Mouse (Mus musculus) small intestine, adult 2 months (tissue): ENCODE data around the gene Hsf5. TPM values are rescaled to one million over a fixed set of nuclear protein-coding genes. Genes with fewer than 3 reads are reported as not detected.
A peak's percentile ranks its signal among the peaks of the same experiment; 100 is the strongest.

Experiments
- H3K27ac ChIP-seq: fragments of 200-500 bp; 2 replicates; pipeline ENCODE4 v1.5.1; 2012; ENCODE audit warnings: low read depth, low read length, control low read depth, inconsistent platforms; ENCODE audit not compliant: insufficient read depth
- H3K27me3 ChIP-seq: fragments of 200-500 bp; 2 replicates; pipeline ENCODE4 v1.6.1; 2012; ENCODE audit warnings: mild to moderate bottlenecking, moderate library complexity, low read length, inconsistent platforms; ENCODE audit not compliant: control insufficient read depth, insufficient read depth
- H3K36me3 ChIP-seq: fragments of 200-500 bp; 2 replicates; pipeline ENCODE4 v1.6.1; 2012; ENCODE audit warnings: mild to moderate bottlenecking, low read length, control low read depth, inconsistent platforms; ENCODE audit not compliant: control insufficient read depth, insufficient read depth
- H3K4me1 ChIP-seq: fragments of 200-500 bp; 2 replicates; pipeline ENCODE4 v1.6.1; 2012; ENCODE audit warnings: low read length, inconsistent platforms, mixed read lengths; ENCODE audit not compliant: control insufficient read depth, insufficient read depth, insufficient read length
- H3K4me3 ChIP-seq: fragments of 200-500 bp; 2 replicates; pipeline ENCODE4 v1.5.1; 2012; ENCODE audit warnings: low read depth, mild to moderate bottlenecking, control low read depth, inconsistent platforms, low read length, moderate library complexity
- CTCF ChIP-seq: fragments of 200-500 bp; IDR thresholded peaks from 2 replicates; pipeline ENCODE4 v1.5.1; 2012; ENCODE audit warnings: low read depth, mild to moderate bottlenecking, control low read depth, inconsistent platforms, low read length, moderate library complexity, mixed read lengths; ENCODE audit not compliant: insufficient replicate concordance, insufficient read length; ENCODE audit errors: extremely low read depth
- POLR2A ChIP-seq: fragments of 200-500 bp; IDR thresholded peaks from 2 replicates; pipeline ENCODE4 v1.6.1; 2012; ENCODE audit warnings: low read depth, mild to moderate bottlenecking, control low read depth, inconsistent platforms, low read length, moderate library complexity
- WGBS: fragments of 180-500 bp; shearing (Covaris S2); methylation state at CpG from one replicate; pipeline ENCODE4 v1.1.7; 2018; 5-methylcytosine and 5-hydroxymethylcytosine counted together
- polyA plus RNA-seq: library from polyadenylated mRNA; depleted of rRNA; stranded (reverse); fragments of >200 nt; gene quantifications from 2 replicates; pipeline ENCODE4 v1.2.3, GENCODE M21; 2012

Gene Hsf5
- polyA plus RNA-seq, 1 experiment, result 0.34 TPM

DNA sequence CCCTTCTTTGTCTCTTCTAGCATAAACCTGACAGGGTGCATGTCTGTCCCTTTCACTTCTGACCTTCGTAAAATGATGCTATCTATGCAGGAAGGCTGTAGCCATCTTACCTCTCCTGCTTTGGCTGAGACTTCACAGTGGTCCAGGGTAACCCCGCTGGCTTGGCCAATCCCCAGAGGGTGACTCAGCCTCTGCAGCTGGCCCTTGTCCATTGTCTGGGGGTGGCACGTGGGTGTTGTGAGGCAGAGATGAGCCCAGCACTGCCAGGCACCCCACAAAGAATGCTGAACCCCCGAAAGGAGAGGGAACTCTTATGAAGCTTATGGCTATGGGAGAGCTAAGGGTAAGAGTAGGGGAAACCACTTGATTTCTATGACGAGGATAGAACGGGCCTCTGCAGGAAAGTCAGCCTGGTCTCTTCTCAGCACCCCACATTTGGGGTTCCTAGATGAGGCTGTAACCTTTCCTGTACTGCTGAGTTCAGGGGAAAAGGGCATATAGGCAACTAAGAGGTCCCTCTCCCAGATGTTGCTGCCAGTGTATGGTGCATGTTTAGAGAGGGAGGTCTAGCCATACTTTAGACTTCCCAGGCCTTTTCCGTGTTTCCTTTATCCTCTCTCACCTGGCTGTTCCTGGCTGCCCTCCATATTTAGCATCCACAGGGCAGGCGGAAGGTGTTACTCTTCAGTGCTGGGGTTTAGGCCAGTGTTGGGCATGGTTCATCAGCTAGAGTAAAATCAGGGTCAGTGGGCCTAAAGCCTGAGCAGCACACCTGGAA is 34.8 kb upstream of the Hsf5 start:
- no peak overlapping the region for H3K4me3 ChIP-seq
- WGBS, result 71% methylated on average over 8 of the region's 8 CpGs
- peaks cover 4% of the 10 kb centered on the region for H3K27me3 ChIP-seq
- TF ChIP-seq CTCF (no peak), POLR2A (no peak)
- H3K36me3 ChIP-seq, result no peaks in the 10 kb centered on the region
- H3K27ac ChIP-seq, result no peak overlapping the region
- peaks cover 16% of the 10 kb centered on the region for H3K4me1 ChIP-seq

DNA sequence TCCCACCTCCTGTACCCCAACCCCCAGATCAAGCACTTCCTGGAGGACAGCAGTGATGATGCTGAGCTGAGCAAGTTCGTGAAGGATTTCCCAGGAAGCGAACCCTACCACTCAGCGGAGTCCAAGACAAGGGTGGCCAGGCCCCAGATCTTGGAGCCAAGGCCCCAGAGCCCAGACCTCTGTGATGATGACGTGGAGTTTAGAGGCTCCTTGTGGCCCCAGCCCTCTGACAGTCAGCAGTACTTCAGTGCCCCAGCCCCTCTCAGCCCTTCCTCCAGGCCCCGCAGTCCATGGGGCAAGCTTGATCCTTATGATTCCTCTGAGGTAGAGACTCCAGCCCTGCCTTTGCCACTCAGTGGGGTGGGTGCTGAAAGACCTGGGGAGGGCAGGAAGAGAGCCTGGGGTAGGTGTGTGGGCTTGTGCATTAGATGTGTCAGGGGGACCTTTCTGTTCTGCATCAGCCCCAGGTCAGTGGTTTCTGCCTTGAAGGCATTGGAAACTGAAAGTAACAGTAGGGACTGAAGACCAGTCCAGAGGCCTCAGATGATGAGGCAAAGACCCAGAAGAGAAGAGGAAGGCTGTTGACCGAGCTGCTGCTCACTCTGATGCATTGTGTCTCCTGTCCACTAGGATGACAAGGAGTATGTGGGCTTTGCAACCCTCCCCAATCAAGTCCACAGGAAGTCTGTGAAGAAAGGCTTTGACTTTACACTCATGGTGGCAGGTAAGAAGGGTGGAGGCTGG is 33.5 kb upstream of the Hsf5 start:
- Histone ChIP-seq H3K4me3 (no peak overlapping the region), H3K4me1 (peaks cover 8% of the 10 kb centered on the region), H3K27ac (peak overlapping the region; percentile 61), H3K36me3 (no peaks in the 10 kb centered on the region), H3K27me3 (peaks cover 1% of the 10 kb centered on the region)
- TF ChIP-seq POLR2A (no peak), CTCF (no peak)
- 74% methylated on average over 6 of the region's 6 CpGs for WGBS

DNA sequence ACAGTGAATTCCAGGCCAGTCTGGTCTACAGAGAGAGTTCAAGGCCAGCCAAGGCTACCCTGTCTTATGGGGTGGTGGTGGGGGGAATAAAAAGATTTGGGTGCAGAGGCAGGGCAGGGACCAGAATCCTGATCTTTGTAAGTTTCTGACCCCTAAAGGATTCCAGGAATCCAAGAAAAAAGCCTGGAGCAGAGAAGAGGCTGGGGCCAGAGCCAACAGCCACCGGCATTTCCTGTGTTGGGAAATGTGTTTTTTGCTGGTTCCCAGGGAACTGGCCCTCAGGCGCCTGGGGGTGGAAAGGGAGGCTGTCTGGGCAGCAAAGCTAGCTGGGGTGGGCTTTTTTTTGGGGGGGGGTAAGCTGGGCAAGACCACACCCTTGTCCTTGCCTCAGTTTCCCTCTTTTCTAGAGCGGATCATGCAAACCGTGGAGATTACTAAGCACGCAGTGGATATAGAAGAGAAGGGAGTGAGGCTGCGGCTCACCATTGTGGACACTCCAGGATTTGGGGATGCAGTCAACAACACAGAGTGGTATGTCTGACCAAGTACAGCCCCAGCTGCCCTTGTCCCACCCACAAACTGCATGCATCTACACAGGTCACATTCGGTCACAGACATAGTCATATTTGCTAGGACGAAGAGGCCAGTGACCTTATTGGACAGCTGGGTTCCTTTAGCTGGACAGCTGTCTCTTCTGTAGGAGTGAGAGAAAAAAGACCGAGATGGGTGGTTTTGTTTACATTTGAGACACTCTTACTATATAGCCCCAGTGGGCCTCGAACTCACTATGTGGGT is 32.1 kb upstream of the Hsf5 start:
- H3K27ac ChIP-seq, result peak overlapping the region; percentile 61
- H3K27me3 ChIP-seq, result no peaks in the 10 kb centered on the region
- no peaks in the 10 kb centered on the region for H3K36me3 ChIP-seq
- TF ChIP-seq CTCF, result no peak
- TF ChIP-seq POLR2A, result no peak
- WGBS, result 74% methylated on average over 10 of the region's 10 CpGs
- H3K4me3 ChIP-seq, result no peak overlapping the region
- H3K4me1 ChIP-seq, result peaks cover 6% of the 10 kb centered on the region

DNA sequence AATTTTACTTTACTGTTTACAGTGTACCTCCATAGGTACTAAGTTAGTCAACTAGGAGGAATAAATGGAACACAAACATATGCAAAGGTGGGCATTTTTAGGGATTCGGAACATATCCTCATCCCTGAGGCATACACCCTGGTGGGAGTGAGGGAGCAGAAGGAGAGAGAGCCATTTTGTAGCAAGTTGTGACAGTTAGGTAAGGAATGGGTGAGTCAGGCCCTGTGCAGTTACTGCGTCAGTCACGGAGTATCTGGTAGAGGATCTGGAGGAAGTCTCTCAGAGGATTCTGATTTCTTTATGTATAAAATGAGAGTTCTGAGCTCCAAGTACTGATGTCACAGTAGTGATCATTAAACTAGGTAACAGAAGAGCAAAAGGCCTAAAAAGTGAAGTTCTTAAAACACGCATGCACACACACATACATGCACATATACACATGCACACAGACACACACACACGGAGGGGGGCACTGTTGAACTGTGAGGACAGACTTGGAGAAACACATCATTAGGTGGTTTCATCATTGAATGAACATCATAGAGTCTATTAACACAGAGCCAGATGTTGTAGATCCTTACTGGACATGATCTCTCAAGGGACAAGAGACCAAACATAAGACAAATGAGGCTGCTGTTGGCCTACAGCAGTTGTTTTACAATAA is 29.6 kb upstream of the Hsf5 start:
- Histone ChIP-seq H3K4me3 (no peak overlapping the region), H3K36me3 (no peaks in the 10 kb centered on the region), H3K4me1 (peaks cover 6% of the 10 kb centered on the region), H3K27me3 (no peaks in the 10 kb centered on the region), H3K27ac (no peak overlapping the region)
- WGBS, result 90% methylated on average over 5 of the region's 5 CpGs
- TF ChIP-seq POLR2A (no peak), CTCF (no peak)

DNA sequence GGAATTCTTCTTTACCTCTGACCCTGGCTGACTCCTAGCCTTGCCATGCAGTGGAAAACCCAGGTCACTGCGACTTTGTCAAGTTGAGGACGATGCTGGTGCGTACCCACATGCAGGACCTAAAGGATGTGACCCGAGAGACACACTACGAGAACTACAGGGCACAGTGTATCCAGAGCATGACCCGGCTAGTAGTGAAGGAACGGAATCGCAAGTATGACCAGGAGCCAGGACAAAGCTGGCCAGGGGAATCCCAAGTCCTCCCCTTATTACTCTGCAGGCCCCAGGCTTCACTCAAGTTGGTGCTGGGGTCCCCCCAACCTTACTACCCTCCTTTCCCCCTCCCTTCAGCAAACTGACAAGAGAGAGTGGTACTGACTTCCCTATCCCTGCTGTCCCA is 27.4 kb upstream of the Hsf5 start:
- no peaks in the 10 kb centered on the region for H3K4me1 ChIP-seq
- H3K36me3 ChIP-seq, result peaks cover 2% of the 10 kb centered on the region
- no peaks in the 10 kb centered on the region for H3K27me3 ChIP-seq
- no peak for TF ChIP-seq CTCF
- no peak for TF ChIP-seq POLR2A
- no peak overlapping the region for H3K4me3 ChIP-seq
- no peak overlapping the region for H3K27ac ChIP-seq
- WGBS, result 86% methylated on average over 8 of the region's 8 CpGs

DNA sequence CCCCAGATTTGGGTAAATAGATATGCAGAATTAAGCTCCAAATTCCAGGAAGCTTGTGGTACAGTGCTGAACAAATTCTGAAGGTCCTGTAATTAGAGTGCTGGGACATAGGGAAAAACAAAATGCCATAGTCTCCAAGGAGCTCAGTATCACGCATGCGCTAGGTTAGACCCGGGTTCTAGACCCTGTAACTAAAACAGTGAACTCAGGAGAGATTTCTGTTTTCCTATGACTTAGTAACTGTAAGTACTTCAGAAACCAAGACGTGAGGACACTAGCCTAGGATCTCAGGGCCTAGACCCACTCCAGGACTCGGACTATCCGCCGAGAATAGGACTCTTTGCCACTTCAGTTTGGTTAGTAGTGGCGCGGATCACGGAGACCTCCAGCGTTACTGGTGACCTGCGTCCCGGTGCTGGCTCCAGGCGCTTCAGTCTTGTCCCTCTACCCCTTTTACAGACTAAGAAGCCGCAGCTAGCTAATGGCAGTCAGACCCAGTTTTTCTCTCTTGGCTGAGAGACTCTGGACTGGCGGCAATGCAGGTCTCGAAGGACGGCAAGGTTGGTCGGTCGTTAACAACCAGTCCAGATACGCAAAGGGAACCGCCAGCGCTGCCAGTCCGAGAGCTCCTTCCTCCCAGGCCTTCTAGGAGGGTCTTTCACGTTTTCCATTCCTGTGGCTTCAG is 26.0 kb upstream of the Hsf5 start:
- TF ChIP-seq POLR2A (no peak), CTCF (no peak)
- H3K27ac ChIP-seq, result peak overlapping the region; percentile 81
- peaks cover 1% of the 10 kb centered on the region; the same call in 1 of the 2 replicates for H3K4me1 ChIP-seq
- H3K4me3 ChIP-seq, result peak overlapping the region; percentile 64
- H3K36me3 ChIP-seq, result peaks cover 2% of the 10 kb centered on the region
- WGBS, result 1% methylated on average over 25 of the region's 25 CpGs
- H3K27me3 ChIP-seq, result no peaks in the 10 kb centered on the region
